Mouse (Mus musculus): ENCODE results near the gene Ubtf.

Ubtf gene

DNA sequence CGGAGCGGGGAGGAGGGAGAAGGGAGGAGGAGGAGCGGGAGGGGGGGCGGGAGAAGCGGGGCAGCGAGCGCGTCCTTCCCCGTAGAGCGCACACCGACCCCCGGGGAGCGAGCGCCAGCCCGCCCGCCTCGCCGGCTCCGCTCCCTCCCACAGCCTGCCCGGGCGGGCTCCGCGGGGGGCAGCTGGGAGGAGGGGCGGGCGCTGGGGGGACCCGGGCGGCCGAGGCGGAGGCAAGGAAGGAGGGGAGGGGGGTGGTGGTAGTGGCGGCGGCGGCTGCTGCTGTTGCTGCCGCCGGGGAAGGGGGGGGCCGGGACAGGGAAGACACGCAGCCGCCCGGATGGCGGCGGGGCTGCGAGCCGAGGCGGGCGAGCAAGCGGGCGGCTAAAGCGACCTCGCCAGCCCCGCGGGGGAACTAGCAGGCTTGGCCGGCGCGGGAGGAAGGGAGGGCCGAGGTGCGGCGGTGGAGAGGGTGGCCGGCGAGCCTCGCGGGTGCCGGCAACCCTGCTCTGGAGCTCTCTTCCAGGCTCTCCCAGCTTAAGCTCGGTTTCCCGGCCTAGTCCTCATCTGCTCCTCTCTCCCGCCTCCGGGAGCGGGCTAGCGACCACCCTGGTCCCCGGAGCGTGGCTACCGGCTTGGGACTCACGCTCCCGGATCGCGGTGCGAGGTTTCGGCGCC lies 1.5 kb downstream of the Ubtf start:
- DNase-seq (ENCODE audit: low spot score), result peak; percentile 71

DNA sequence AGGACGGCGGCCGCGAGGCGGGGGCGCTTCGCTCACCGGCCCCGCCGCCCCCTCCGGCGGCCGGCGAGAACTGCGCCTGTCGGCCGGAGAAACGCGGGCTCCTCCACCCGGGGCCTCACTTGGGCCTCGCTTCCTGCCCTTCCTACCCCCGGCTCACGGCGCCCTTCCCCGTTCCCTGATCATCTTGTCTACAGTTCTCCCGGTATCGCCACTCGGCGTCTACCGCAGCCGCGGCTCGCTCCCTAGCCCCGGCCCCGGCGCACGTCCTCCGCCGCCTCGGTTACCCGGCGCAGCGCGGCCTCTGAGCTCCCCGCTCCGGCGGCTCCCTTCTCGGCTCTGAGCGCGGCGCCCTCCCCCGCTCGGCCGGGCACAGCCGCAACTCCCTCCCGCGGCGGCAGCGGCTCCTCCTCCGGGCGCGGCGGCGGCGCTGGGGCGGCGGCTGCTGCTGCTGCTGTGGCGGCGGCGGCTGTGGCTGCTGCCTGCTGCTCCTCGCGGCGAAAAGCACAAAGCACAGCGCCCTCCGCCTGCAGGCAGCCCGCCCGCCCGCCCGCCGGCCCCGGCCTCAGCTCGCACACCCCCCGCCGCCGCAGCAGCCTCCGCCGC lies 2.1 kb downstream of the Ubtf start:
- DNase-seq (ENCODE audit: low spot score), result peak; percentile 72

DNA sequence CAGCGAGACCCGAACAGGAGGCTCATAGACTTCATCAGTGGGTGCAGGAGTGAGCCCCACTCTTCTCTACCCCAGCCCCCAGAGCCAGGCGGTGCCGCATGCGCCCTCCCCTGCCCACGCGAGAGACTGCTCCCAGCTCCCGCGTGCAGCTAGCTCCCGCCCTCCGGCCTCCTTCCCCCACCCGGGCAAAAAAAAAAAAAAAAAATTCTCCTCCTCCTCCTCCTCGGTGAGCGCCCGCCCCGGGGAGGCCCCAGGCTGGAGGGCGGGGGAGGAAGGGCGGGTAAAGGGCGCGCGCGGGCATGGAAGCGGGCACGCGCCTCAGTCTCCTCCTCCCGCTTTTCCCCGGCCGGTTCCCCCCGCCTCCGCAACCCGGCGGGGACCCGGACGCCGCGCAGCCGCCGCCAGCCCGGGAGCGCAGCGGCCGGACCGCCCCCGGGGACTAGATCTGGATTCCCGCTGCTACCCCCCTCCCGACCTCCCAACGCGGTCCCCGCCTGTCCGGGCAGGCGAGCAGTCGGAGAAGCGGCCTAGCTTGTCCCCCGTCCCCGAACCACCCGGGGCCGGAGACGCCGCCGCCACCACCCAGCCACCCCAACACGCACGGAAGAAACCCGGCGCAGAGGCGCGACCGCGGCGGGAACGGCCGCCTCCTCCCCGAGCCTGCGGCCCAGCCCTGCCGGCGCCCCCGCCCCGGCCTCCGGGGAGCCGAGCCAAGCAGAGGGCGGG lies 2.8 kb downstream of the Ubtf start:
- peak; percentile 83 for DNase-seq (ENCODE audit: low spot score)

GRCm38 (mm10) chr11:102315690-102316571 lies 3.6 kb downstream of the Ubtf start:
- DNase-seq (ENCODE audit: low spot score), result peak; percentile 27

DNA sequence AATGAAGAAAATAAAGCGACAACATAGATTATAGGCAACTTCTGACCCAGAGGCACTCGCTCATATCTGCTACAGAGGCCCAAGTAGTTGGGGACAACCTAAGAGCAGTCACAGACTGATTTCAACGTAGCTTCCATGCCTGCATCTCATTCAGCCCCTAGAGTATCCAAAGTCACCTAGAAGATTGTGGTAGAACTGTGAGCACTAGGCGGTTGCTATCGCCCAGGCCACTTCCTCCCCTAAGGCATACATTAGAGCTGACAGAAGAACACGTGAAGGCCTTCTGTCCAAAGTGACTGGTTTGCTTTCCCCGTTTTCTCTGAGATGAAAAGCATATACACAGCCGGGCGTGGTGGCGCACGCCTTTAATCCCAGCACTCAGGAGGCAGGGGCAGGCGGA lies 5.2 kb downstream of the Ubtf start:
- DNase-seq (ENCODE audit: low spot score), result no peak

DNA sequence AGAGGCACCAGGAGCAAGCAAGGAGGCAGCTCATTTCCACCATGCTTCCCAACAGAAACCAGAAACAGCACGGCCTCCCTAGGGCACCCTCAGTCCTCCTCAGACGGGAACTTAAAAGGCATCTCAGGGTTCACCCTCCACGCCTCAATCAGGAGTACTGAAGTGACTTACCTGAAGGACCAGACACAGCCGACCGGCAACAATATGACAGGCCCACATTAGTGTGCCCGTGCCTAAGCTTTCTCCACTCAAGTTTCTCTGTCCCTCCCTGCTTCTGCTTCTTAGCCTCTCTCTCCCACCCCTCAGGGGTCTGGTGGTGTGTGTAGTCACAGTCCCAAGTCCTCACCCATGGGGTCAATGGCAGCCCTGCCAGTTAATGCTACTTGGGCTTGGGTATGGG lies 7.0 kb downstream of the Ubtf start:
- DNase-seq (ENCODE audit: low spot score), result no peak

DNA sequence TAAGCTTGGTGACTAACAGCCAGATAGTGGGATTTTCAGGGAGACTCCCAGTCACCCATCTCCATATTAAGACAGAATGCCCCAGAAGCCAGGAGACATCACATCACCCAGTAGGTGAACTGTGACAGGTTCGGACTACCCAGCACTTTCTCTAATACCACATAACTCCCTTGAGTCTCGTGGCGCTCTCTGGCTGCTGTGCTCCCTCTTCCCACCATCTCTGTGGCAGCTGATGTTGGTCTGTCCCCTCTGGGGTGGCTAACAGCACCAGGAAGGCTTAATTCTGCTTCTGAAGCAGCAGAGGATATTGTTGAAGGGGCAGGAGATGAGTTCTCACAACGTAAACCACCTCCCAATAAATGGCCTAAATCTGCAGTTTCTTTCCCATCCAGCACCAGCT lies 7.6 kb downstream of the Ubtf start:
- no peak for DNase-seq (ENCODE audit: low spot score)

- no peak for DNase-seq (ENCODE audit: low spot score)
Measured at GRCm38 (mm10) chr11:102310768-102311695, 8.5 kb downstream of the Ubtf start.

- DNase-seq (ENCODE audit: low spot score), result no peak
Measured at GRCm38 (mm10) chr11:102309821-102310617, 9.5 kb downstream of the Ubtf start.

- DNase-seq (ENCODE audit: low spot score), result peak; percentile 99
Measured at GRCm38 (mm10) chr11:102308979-102309378, 10.6 kb downstream of the Ubtf start.

- no peak for DNase-seq (ENCODE audit: low spot score)
Measured at GRCm38 (mm10) chr11:102308104-102308503, 11.4 kb downstream of the Ubtf start.

DNA sequence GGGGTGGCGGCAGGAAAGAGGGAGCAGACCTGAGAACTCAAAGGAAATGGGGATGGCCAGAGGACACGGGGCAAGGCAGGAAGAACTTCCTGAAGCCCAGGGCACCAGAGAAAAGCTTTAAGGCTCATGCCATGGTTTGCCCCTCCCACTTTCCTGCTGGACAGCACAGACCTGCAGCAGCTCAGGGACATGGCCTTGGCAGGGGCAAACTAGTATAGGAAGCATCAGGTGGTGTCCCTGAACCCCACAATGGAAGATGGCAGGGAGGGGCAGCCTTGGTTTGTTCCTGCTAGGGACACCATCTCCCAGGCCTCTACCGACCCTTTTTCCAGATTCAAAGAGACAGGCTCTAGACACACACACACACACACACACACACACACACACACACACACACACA lies 14.2 kb downstream of the Ubtf start:
- DNase-seq (ENCODE audit: low spot score), result no peak

GRCm38 (mm10) chr11:102304141-102304540 lies 15.4 kb downstream of the Ubtf start:
- no peak for DNase-seq (ENCODE audit: low spot score)

- peak; percentile 79 for DNase-seq (ENCODE audit: low spot score)
Measured at GRCm38 (mm10) chr11:102299839-102300238, 19.7 kb downstream of the Ubtf start.

DNA sequence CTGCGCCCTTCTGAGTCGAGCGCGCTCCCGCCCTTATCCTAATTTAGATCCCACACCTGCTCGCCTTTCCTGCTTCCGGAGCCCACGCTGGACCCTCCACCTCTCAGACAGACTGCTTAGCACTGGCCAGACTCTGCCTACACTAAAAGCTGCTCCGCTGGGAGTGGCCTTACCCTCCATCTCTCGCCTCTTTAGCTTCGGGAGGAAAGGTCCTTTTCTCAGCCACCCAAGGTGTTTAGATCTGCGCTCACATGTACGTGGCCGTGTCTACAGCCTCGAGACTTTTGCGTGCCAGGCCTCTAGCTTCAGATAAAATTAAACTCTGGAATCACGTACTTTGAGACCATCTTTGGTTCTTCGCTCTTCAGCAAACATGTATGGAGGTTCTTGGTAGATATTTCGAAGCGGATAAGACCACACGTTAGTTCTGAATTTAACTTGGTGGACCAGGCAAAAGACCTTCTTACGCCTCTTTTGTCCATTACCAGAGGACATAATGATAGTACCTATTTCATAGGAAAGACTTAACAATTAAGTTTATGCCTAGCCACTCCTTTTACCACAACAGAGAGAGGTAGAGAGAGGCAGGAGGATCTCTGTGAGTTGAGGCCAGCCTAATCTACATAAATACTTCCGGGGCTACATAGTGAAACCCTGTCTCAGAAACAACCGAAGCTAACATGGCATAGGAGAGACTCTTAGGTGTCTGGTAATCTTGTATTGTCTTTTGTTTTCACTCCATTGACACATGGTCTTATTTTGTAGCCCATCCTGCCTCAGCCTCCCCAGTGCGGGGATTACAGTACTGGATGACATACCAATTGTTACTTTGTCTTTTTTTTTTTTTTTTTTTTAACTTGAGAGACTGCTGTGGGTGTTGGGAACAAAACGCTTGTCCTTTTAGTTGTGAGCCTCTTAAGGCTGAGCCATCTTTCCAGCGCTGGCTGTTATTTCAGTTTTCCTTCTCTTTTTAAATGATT lies 21.7 kb downstream of the Ubtf start:
- no peak for DNase-seq (ENCODE audit: low spot score)

GRCm38 (mm10) chr11:102296491-102297472 lies 22.8 kb downstream of the Ubtf start, which contains the start of gene Atxn7l3:
Gene Atxn7l3, minus strand, starts transcription at chr11:102296631.
- DNase-seq (ENCODE audit: low spot score), result peak; percentile 98

DNA sequence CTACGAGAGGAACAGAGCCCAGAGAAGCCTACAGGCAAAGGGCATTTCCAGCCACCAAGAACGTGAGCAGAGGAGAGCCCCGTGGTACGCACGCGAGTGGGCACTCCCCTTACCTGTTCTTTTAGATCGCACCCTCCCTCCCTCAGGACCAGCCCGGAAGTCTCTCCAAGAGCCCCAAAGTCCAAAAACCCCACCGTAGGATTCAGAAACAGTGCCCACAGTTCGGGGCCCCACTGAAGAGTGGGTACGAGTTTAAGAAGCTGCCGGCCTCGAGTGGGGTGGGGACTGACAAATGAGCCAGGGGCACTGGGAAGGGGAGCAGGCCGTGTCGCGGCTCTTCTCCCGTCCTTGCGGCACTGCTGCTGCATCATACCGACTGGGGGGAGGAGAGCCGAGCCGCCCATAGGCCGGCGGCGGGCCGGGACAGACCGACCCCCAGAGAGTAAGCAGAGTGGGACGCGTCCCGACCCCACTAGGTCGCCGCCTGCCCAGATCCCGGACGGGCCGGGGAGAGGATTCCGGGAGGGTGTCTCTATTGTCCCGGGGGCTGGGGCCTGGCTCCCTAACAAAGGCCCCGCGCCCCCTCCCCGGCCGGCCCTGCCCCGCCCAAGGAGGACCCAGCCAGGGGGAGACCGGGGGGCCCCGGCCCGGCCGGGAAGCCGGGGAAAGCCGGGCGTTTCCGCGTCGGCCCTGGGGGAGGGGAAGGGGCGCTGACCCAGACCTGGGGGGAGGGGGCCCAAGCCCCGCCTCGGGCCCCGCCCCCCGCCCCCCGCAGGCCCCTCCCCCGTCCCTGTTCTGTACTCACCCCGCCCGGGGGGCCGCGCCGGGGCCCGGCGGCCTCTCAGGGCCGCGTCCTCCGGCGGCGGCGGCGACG lies 23.7 kb downstream of the Ubtf start:
- peak; percentile 71 for DNase-seq (ENCODE audit: low spot score)

All from retina, embryonic 14.5 days (tissue).